Mouse (Mus musculus) forebrain, embryonic 11.5 days (tissue): ENCODE data around the gene Arhgap27. TPM values are rescaled to one million over a fixed set of nuclear protein-coding genes. Genes with fewer than 3 reads are reported as not detected.

Source experiments
- ATAC-seq: fragments of 200-750 bp; cut with Nextera tagmentation; replicated peaks from 2 replicates; pipeline ENCODE4 v1.8.0; 2017; ENCODE audit warnings: moderate TSS enrichment; ENCODE audit not compliant: low FRiP score
- DNase-seq: peaks from one replicate; pipeline ENCODE4 v3.0.0-alpha.2; 2017; ENCODE audit warnings: low spot score
- H3K27ac ChIP-seq: fragments of 300-500 bp; sonication (generic); 2 replicates; pipeline ENCODE4 v1.5.1; 2014; ENCODE audit warnings: low read depth, low read length
- H3K27me3 ChIP-seq: fragments of 300-500 bp; sonication (generic); 2 replicates; pipeline ENCODE4 v1.6.1; 2014; ENCODE audit warnings: mild to moderate bottlenecking, low read length, mixed read lengths; ENCODE audit not compliant: control insufficient read depth, insufficient read depth
- H3K36me3 ChIP-seq: fragments of 300-500 bp; sonication (generic); 2 replicates; pipeline ENCODE4 v1.6.1; 2014; ENCODE audit warnings: mild to moderate bottlenecking, low read length, moderate library complexity, mixed read lengths; ENCODE audit not compliant: control insufficient read depth, insufficient read depth
- H3K4me1 ChIP-seq: fragments of 300-500 bp; sonication (generic); replicated peaks from 2 replicates; pipeline ENCODE4 v1.6.1; 2014; ENCODE audit warnings: low read length, mixed read lengths; ENCODE audit not compliant: control insufficient read depth, insufficient read depth
- H3K4me2 ChIP-seq: fragments of 300-500 bp; sonication (generic); 2 replicates; pipeline ENCODE4 v1.6.1; 2014; ENCODE audit warnings: low read depth, mild to moderate bottlenecking, low read length, moderate library complexity, mixed read lengths; ENCODE audit not compliant: severe bottlenecking
- H3K4me3 ChIP-seq: fragments of 300-500 bp; sonication (generic); 2 replicates; pipeline ENCODE4 v1.5.1; 2014; ENCODE audit warnings: low read depth, low read length
- H3K9ac ChIP-seq: fragments of 300-500 bp; sonication (generic); 2 replicates; pipeline ENCODE4 v1.6.1; 2014; ENCODE audit warnings: low read length
- H3K9me3 ChIP-seq: fragments of 300-500 bp; sonication (generic); 2 replicates; pipeline ENCODE4 v1.6.1; 2016; ENCODE audit warnings: low read length, mixed read lengths; ENCODE audit not compliant: control insufficient read depth
- WGBS: fragments of 180-500 bp; shearing (Covaris S2); extraction: QIAGEN DNeasy Blood & Tissue Kit; methylation state at CpG from one replicate; pipeline ENCODE4 v1.1.7; 2014; 5-methylcytosine and 5-hydroxymethylcytosine counted together
- polyA plus RNA-seq: library from polyadenylated mRNA; unstranded; fragments of >200 nt; fragmentation: Nextera tagmentation; extraction: Ambion mirVana; gene quantifications from 2 replicates; pipeline ENCODE4 v1.2.1, GENCODE M21; 2014

Gene Arhgap27
- polyA plus RNA-seq, 1 experiment from 2014 or later = 3.2 TPM

- H3K36me3 ChIP-seq = no peaks in the 10 kb centered on the region
- ATAC-seq = no peak
- no peaks in the 10 kb centered on the region for H3K27me3 ChIP-seq
- H3K4me1 ChIP-seq = peaks cover 4% of the 10 kb centered on the region; the same call in 1 of the 2 replicates
- H3K9ac ChIP-seq = no peak overlapping the region
- H3K4me3 ChIP-seq = no peak overlapping the region
- no peak overlapping the region for H3K27ac ChIP-seq
- no peak for DNase-seq
- 85% methylated on average over 5 of the region's 5 CpGs for WGBS
- H3K4me2 ChIP-seq = no peak overlapping the region
- no peaks in the 10 kb centered on the region for H3K9me3 ChIP-seq
Measured at GRCm38 (mm10) chr11:103315379-103315778, 48.1 kb downstream of the Arhgap27 start.

DNA sequence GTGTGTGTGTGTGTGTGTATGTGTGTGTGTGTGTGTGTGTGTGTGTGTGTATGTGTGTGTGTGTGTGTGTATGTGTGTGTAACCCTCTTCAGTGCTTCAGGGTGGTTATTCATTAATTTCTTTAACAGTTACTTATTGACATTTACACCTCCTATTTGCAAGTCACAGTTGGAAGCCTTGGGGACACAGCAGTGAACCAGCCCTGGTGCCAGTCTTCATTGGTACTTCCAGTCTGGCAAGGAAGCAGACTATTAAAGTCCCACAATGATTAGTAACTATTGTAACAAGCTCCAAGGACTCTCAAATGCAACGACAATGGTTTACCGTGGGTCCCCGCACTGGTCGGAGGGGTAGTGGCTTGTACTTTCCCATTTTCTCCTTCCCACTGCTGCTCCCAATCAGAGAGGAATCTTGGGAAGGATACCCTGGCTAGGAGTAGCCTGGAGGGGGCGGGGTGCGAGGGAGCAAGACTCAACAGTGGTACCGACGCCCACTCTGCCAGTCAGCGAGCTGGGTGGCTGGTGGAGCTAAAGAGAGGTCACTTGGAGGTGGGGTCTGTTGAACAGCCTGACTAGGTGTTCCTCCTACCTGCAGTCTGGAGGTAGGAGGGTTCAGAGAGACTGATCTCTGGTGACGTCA is 48.6 kb downstream of the Arhgap27 start:
- peaks cover 4% of the 10 kb centered on the region; the same call in 1 of the 2 replicates for H3K4me1 ChIP-seq
- DNase-seq = no peak
- no peak for ATAC-seq
- H3K4me2 ChIP-seq = no peak overlapping the region
- H3K36me3 ChIP-seq = no peaks in the 10 kb centered on the region
- H3K9me3 ChIP-seq = no peaks in the 10 kb centered on the region
- no peak overlapping the region for H3K4me3 ChIP-seq
- 85% methylated on average over 10 of the region's 10 CpGs for WGBS
- H3K27ac ChIP-seq = no peak overlapping the region
- H3K27me3 ChIP-seq = no peaks in the 10 kb centered on the region
- no peak overlapping the region for H3K9ac ChIP-seq

GRCm38 (mm10) chr11:103313542-103313941 is 50.0 kb downstream of the Arhgap27 start:
- no peak for ATAC-seq
- WGBS = 80% methylated on average over 6 of the region's 6 CpGs
- no peak for DNase-seq

DNA sequence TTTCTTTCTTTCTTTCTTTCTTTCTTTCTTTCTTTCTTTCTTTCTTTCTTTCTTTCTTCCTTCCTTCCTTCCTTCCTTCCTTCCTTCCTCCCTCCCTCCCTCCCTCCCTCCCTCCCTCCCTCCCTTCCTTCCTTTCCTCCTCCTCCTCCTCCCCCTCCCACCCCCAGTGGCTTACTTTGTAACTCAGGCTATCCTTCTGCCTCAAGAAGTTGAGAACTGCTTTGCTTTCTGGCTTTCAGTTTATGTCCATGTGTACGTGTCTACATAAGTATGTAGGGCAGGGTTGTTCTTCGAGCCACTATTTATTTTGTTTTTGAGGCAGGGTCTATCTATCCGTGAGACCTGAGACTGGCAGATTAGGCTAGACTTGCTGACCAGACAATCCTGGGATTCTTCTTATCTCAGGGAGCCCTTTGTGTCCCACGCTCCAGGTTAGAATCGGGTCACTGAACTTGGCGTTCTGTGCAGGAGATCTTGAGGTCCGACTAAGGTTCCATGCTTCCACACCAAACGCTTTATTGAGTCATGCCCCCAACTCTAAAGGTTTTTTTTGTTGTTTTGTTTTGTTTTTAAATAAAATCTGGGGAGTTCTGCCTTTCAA is 50.7 kb downstream of the Arhgap27 start:
- WGBS = 47% methylated on average over 8 of the region's 8 CpGs
- DNase-seq (no peak), ATAC-seq (no peak)
- no peaks in the 10 kb centered on the region for H3K9me3 ChIP-seq
- H3K36me3 ChIP-seq = no peaks in the 10 kb centered on the region
- no peak overlapping the region for H3K4me3 ChIP-seq
- no peaks in the 10 kb centered on the region; the same call in 1 of the 2 replicates for H3K4me1 ChIP-seq
- H3K4me2 ChIP-seq = no peak overlapping the region
- H3K9ac ChIP-seq = no peak overlapping the region
- H3K27me3 ChIP-seq = no peaks in the 10 kb centered on the region
- no peak overlapping the region for H3K27ac ChIP-seq

More at GRCm38 (mm10) chr11:103313542-103313941, 50.0 kb downstream of the Arhgap27 start:
- Histone ChIP-seq H3K27me3 (no peaks in the 10 kb centered on the region), H3K9ac (no peak overlapping the region), H3K4me3 (no peak overlapping the region), H3K4me1 (no peaks in the 10 kb centered on the region; the same call in 1 of the 2 replicates), H3K4me2 (no peak overlapping the region), H3K36me3 (no peaks in the 10 kb centered on the region), H3K9me3 (no peaks in the 10 kb centered on the region), H3K27ac (no peak overlapping the region)

- 5% methylated on average over 30 of the region's 30 CpGs for WGBS
- Histone ChIP-seq H3K4me2 (peak overlapping the region; percentile 57), H3K27ac (no peak overlapping the region), H3K4me1 (no peaks in the 10 kb centered on the region; the same call in 1 of the 2 replicates), H3K27me3 (no peaks in the 10 kb centered on the region), H3K9ac (peak overlapping the region; percentile 58), H3K4me3 (peak overlapping the region; percentile 21), H3K36me3 (no peaks in the 10 kb centered on the region), H3K9me3 (no peaks in the 10 kb centered on the region)
- DNase-seq (peak; percentile 70), ATAC-seq (no peak)
Measured at GRCm38 (mm10) chr11:103311960-103312611, 51.4 kb downstream of the Arhgap27 start.

DNA sequence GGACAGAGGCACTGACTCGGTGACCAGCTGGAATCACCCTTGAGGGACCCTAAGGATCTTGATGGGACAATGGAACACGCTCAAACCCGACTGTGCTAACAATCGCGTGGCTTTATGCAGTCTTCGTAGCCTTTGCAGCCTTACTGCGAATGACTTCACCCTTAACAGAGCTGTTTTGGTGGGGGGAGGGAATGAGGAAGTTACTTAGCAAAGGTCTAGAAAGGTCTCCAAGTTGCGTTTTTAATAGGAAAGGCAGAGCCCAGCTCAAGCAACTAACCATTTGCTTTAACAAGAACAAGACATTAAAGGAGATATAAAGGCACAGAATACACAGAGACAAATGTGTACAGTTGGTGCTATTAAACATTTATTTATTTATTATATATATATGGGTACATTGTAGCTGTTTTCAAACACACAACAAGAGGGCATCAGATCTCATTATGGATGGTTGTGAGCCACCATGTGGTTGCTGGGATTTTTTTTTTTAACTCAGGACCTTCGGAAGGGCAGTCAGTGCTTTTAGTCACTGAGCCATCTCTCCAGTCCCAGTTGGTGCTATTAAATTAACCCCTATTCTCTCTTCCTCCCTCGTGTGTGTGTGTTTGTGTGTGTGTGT is 53.4 kb downstream of the Arhgap27 start:
- no peak for DNase-seq

GRCm38 (mm10) chr11:103307910-103308309 is 55.6 kb downstream of the Arhgap27 start:
- H3K4me2 ChIP-seq = no peak overlapping the region
- DNase-seq (no peak), ATAC-seq (no peak)
- no peak overlapping the region for H3K4me3 ChIP-seq
- H3K27ac ChIP-seq = no peak overlapping the region
- 78% methylated on average over 8 of the region's 8 CpGs for WGBS
- no peaks in the 10 kb centered on the region for H3K27me3 ChIP-seq
- H3K9ac ChIP-seq = no peak overlapping the region
- no peaks in the 10 kb centered on the region for H3K36me3 ChIP-seq
- no peaks in the 10 kb centered on the region; the same call in 1 of the 2 replicates for H3K4me1 ChIP-seq
- H3K9me3 ChIP-seq = no peaks in the 10 kb centered on the region

More for the DNA sequence above, 53.4 kb downstream of the Arhgap27 start:
- no peaks in the 10 kb centered on the region; the same call in 1 of the 2 replicates for H3K4me1 ChIP-seq
- H3K9me3 ChIP-seq = no peaks in the 10 kb centered on the region
- H3K4me2 ChIP-seq = no peak overlapping the region
- WGBS = 81% methylated on average over 10 of the region's 10 CpGs
- ATAC-seq = no peak
- H3K36me3 ChIP-seq = no peaks in the 10 kb centered on the region
- no peak overlapping the region for H3K9ac ChIP-seq
- H3K27me3 ChIP-seq = no peaks in the 10 kb centered on the region
- H3K4me3 ChIP-seq = no peak overlapping the region
- H3K27ac ChIP-seq = no peak overlapping the region

- Histone ChIP-seq H3K36me3 (no peaks in the 10 kb centered on the region), H3K4me3 (no peak overlapping the region), H3K27me3 (no peaks in the 10 kb centered on the region), H3K4me1 (no peaks in the 10 kb centered on the region), H3K4me2 (no peak overlapping the region), H3K9me3 (no peaks in the 10 kb centered on the region), H3K27ac (no peak overlapping the region), H3K9ac (no peak overlapping the region)
- ATAC-seq (no peak), DNase-seq (no peak)
- WGBS = 87% methylated on average over 9 of the region's 9 CpGs
Measured at GRCm38 (mm10) chr11:103304525-103304924, 59.0 kb downstream of the Arhgap27 start.
